Mouse (Mus musculus) thymus, postnatal 36 days (tissue): ENCODE data around the gene Hagh.

Experiments used
- DNase-seq, 2 experiments: peaks; one replicate each; pipeline ENCODE4 v3.0.0; 2022; ENCODE audit warnings: mixed read lengths in 2 of 2

Gene Hagh

GRCm38 (mm10) chr17:24913984-24914383 lies 74.0 kb downstream of the Hagh start:
- DNase-seq: no peak
